In the genomic region with DNA sequence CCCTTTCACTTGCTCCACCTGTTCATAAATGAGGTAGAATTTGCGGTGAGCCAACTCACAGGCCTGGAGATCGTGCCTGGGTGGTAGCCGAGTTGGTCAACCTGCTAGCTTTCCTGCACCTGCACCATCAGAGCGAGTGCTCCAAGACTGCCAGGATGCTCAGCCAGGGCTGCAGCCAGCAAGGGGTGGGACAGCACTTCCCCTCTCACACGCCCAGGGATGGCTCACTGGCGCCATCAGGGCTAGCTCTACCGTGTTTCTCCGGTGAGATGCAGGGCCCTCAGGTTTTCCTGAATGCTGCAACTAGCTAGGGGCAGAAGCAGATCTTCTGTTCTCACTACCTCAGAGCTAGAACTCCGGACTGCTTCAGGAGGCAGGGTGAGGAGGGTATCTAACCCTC, we compare ENCODE assay signal across 25 mouse cellular contexts. TPM values are rescaled to one million over a fixed set of nuclear protein-coding genes. Genes with fewer than 3 reads are reported as not detected.
DNase-seq lines count a peak whose midpoint lies in the region; ATAC-seq and TF ChIP-seq lines count a peak whose summit lies in the region.
"Had no signal": no experiment of that assay in that cellular context is flagged by ENCODE, and none has a peak within 500 bp of the region (broad histone marks: within the 10 kb centered on the region; RNA-seq: fewer than 3 reads in every experiment).

No protein-coding gene starts in this region.

- no peak for ATAC-seq in liver, embryonic 12.5 days
- ATAC-seq in megakaryocyte progenitor cell, adult 5-6 weeks (replicated peaks; ENCODE audit: poor library complexity), result peak; percentile 48; the same call in 1 of the 2 replicates
- ATAC-seq: forebrain, embryonic 13.5 days; forebrain, embryonic 16.5 days; intestine, postnatal 0 days had no signal

- WGBS in liver, embryonic 12.5 days (ENCODE audit: insufficient replicate concordance), result 39% methylated on average over 9 of the region's 9 CpGs

- intact Hi-C loops in heart, postnatal 25 days (cut with DNase I), result no loop called here

- no peak overlapping the region for H3K4me3 ChIP-seq in liver, embryonic 12.5 days
- H3K4me3 ChIP-seq in ES-Bruce4 (ENCODE audit: low read depth, low read length), result peak overlapping the region; percentile 48
- H3K4me3 ChIP-seq: forebrain, embryonic 10.5 days; forebrain, embryonic 13.5 days; heart, embryonic 10.5 days; heart, embryonic 13.5 days; hindbrain, embryonic 12.5 days; hindbrain, embryonic 15.5 days had no signal

- H3K4me2 ChIP-seq in liver, embryonic 12.5 days, result no peak overlapping the region
- H3K4me2 ChIP-seq: forebrain, embryonic 13.5 days; heart, embryonic 13.5 days; hindbrain, embryonic 12.5 days; hindbrain, embryonic 15.5 days had no signal

- H3K4me1 ChIP-seq in liver, embryonic 12.5 days, result no peaks in the 10 kb centered on the region
- H3K4me1 ChIP-seq in ES-Bruce4 (ENCODE audit: control insufficient read depth, insufficient read depth, low read length), result peaks cover 3% of the 10 kb centered on the region
- H3K4me1 ChIP-seq: forebrain, embryonic 10.5 days; forebrain, embryonic 13.5 days; heart, embryonic 10.5 days; heart, embryonic 13.5 days; hindbrain, embryonic 12.5 days; hindbrain, embryonic 15.5 days had no signal

- peak; percentile 5 for DNase-seq in liver
- DNase-seq in R1 (ENCODE audit: low read depth, low spot score), result peak; percentile 53
- no peak for DNase-seq in urinary bladder, adult 18-20 months (ENCODE audit: low spot score in 2 of 2)
- DNase-seq in heart, postnatal 25 days (ENCODE audit: low spot score), result no peak
- DNase-seq in kidney, postnatal 10 days, result no peak
- DNase-seq: adrenal gland, postnatal 10 days; adrenal gland, postnatal 36 days; B cell, adult 2 months; cerebellum, adult 18-20 months; cerebellum, adult 9-10 months; cerebellum, postnatal 14 days; gastrocnemius, postnatal 10 days; gastrocnemius, postnatal 36 days; heart, postnatal 14 days had no signal

- H3K36me3 ChIP-seq in liver, embryonic 12.5 days, result no peaks in the 10 kb centered on the region
- H3K36me3 ChIP-seq in ES-Bruce4 (ENCODE audit: control insufficient read depth, insufficient read depth, low read length, poor library complexity, severe bottlenecking), result no peaks in the 10 kb centered on the region
- H3K36me3 ChIP-seq: forebrain, embryonic 10.5 days; heart, embryonic 10.5 days; heart, embryonic 13.5 days; hindbrain, embryonic 12.5 days; hindbrain, embryonic 15.5 days had no signal

- H3K27me3 ChIP-seq in liver, embryonic 12.5 days (replicated peaks), result no peaks in the 10 kb centered on the region
- H3K27me3 ChIP-seq in ES-Bruce4 (ENCODE audit: control insufficient read depth, insufficient read depth, low read length, poor library complexity, severe bottlenecking), result no peaks in the 10 kb centered on the region
- H3K27me3 ChIP-seq: forebrain, embryonic 13.5 days; heart, embryonic 13.5 days; hindbrain, embryonic 12.5 days; hindbrain, embryonic 15.5 days had no signal

- H3K9ac ChIP-seq in liver, embryonic 12.5 days, result no peak overlapping the region
- peak overlapping the region; percentile 15; the same call in 1 of the 2 replicates for H3K9ac ChIP-seq in ES-Bruce4 (ENCODE audit: low read depth, poor library complexity, severe bottlenecking)
- H3K9ac ChIP-seq: forebrain, embryonic 13.5 days; heart, embryonic 13.5 days; hindbrain, embryonic 12.5 days; hindbrain, embryonic 15.5 days had no signal

- H3K27ac ChIP-seq in liver, embryonic 12.5 days, result no peak overlapping the region
- H3K27ac ChIP-seq in ES-Bruce4 (ENCODE audit: insufficient read depth, low read length), result peak overlapping the region; percentile 54
- H3K27ac ChIP-seq: forebrain, embryonic 10.5 days; forebrain, embryonic 13.5 days; heart, embryonic 10.5 days; heart, embryonic 13.5 days; hindbrain, embryonic 12.5 days; hindbrain, embryonic 15.5 days had no signal

- TF ChIP-seq CTCF in ES-Bruce4 (IDR thresholded peaks at IDR 0.05; ENCODE audit: low read depth, low read length), result peak; percentile 33

- TF ChIP-seq EP300 in ES-Bruce4 (IDR thresholded peaks at IDR 0.05; ENCODE audit: insufficient read depth, low read depth, low read length), result peak; percentile 31; the same call in 1 of the 2 replicates

- H3K9me3 ChIP-seq in liver, embryonic 12.5 days (replicated peaks), result no peaks in the 10 kb centered on the region
- no peaks in the 10 kb centered on the region for H3K9me3 ChIP-seq in ES-Bruce4 (replicated peaks; ENCODE audit: control insufficient read depth, insufficient read depth, low read length, poor library complexity, severe bottlenecking)
- H3K9me3 ChIP-seq: forebrain, embryonic 10.5 days; forebrain, embryonic 13.5 days; heart, embryonic 10.5 days; heart, embryonic 13.5 days; hindbrain, embryonic 12.5 days; hindbrain, embryonic 15.5 days had no signal

- no peak for TF ChIP-seq POLR2A in ES-Bruce4 (IDR thresholded peaks at IDR 0.05; ENCODE audit: insufficient read depth, low read length)

RNA-seq across cellular contexts. Expression of a gene that starts 15.5 kb away (rescaled TPM):
- polyA plus RNA-seq in liver, embryonic 12.5 days (2016; fragmentation: Nextera tagmentation; extraction: Ambion mirVana), result 4.4 and 4.5 TPM in 2 replicates
- polyA plus RNA-seq in ES-Bruce4 (2011; ENCODE audit: insufficient read depth, insufficient read length, low read depth, missing spikeins), result 206 and 226 TPM in 2 replicates
- total RNA-seq in megakaryocyte progenitor cell, adult 5-6 weeks (2015), result 7.6 and 9.4 TPM in 2 replicates
- 4.1 and 9.6 TPM in 2 replicates for total RNA-seq in megakaryocyte progenitor cell, adult 5-6 weeks (2017)
- total RNA-seq in heart, postnatal 25 days (2021), result 10 to 100 TPM; 17.1 to 18.7 TPM

RNA-seq across cellular contexts. Expression of a gene that starts 47.4 kb away (rescaled TPM):
- polyA plus RNA-seq in liver, embryonic 12.5 days (2016; fragmentation: Nextera tagmentation; extraction: Ambion mirVana), result 115 and 116 TPM in 2 replicates
- polyA plus RNA-seq in ES-Bruce4 (2011; ENCODE audit: insufficient read depth, insufficient read length, low read depth, missing spikeins), result 98.5 and 104 TPM in 2 replicates
- total RNA-seq in megakaryocyte progenitor cell, adult 5-6 weeks (2015), result 195 and 214 TPM in 2 replicates
- 441 and 452 TPM in 2 replicates for total RNA-seq in megakaryocyte progenitor cell, adult 5-6 weeks (2017)
- 10 to 100 TPM; 36.4 to 41.4 TPM for total RNA-seq in heart, postnatal 25 days (2021)

Comparison
In these comparisons a context has a peak if more than half of its experiments do, and no peak if none do; other contexts are left out.
1. DNase-seq: peak in liver (single experiment) and R1 (single experiment); none in urinary bladder, adult 18-20 months (0 of 2), heart, postnatal 25 days (single experiment) and kidney, postnatal 10 days (single experiment).
2. RNA of a gene that starts 47.4 kb away (total RNA-seq): 195 to 452 TPM in megakaryocyte progenitor cell, adult 5-6 weeks; 36.4 to 41.4 TPM in heart, postnatal 25 days; every median in the first group is over 4 times any median in the second.